15 mouse cellular contexts compared by ENCODE assay signal in genomic region chr10:68153344-68154045, GRCm38 (mm10).
DNase-seq lines count a peak whose midpoint lies in the region; ATAC-seq lines count a peak whose summit lies in the region.
"Had no signal": no experiment of that assay in that cellular context is flagged by ENCODE, and none has a peak within 500 bp of the region (broad histone marks: within the 10 kb centered on the region; RNA-seq: fewer than 3 reads in every experiment).

No protein-coding gene starts in this region.

- peak; percentile 44; the same call in 1 of the 2 replicates for ATAC-seq in midbrain, embryonic 11.5 days (ENCODE audit: low FRiP score)
- peak; percentile 38; the same call in 1 of the 2 replicates for ATAC-seq in neural tube, embryonic 14.5 days (ENCODE audit: low read depth)
- ATAC-seq: intestine, postnatal 0 days; liver, embryonic 12.5 days had no signal

- H3K4me1 ChIP-seq in midbrain, embryonic 11.5 days (ENCODE audit: control insufficient read depth, insufficient read depth, low read length) = peaks cover 8% of the 10 kb centered on the region
- peaks cover 21% of the 10 kb centered on the region for H3K4me1 ChIP-seq in midbrain, embryonic 10.5 days
- H3K4me1 ChIP-seq in hindbrain, embryonic 10.5 days (replicated peaks) = peaks cover 24% of the 10 kb centered on the region
- H3K4me1 ChIP-seq in neural tube, embryonic 14.5 days (ENCODE audit: control insufficient read depth, insufficient read depth, low read length) = peaks cover 10% of the 10 kb centered on the region; the same call in 1 of the 2 replicates

- H3K9me3 ChIP-seq in midbrain, embryonic 11.5 days (ENCODE audit: control insufficient read depth, low read length) = no peaks in the 10 kb centered on the region
- H3K9me3 ChIP-seq in midbrain, embryonic 10.5 days (replicated peaks) = 0 out of 2 replicates have a peak, but pooled peaks cover 4% of the 10 kb centered on the region
- H3K9me3 ChIP-seq in hindbrain, embryonic 10.5 days = peaks cover 7% of the 10 kb centered on the region; the same call in 1 of the 2 replicates
- H3K9me3 ChIP-seq in neural tube, embryonic 14.5 days (ENCODE audit: control insufficient read depth, low read length) = no peaks in the 10 kb centered on the region
- H3K9me3 ChIP-seq: heart, embryonic 12.5 days; liver, embryonic 12.5 days had no signal

- H3K36me3 ChIP-seq in midbrain, embryonic 11.5 days (ENCODE audit: control insufficient read depth, insufficient read depth, low read length) = no peaks in the 10 kb centered on the region
- H3K36me3 ChIP-seq in midbrain, embryonic 10.5 days = no peaks in the 10 kb centered on the region
- H3K36me3 ChIP-seq in hindbrain, embryonic 10.5 days = no peaks in the 10 kb centered on the region
- no peaks in the 10 kb centered on the region for H3K36me3 ChIP-seq in neural tube, embryonic 14.5 days (ENCODE audit: control insufficient read depth, insufficient read depth, low read length)

- no peak overlapping the region for H3K4me3 ChIP-seq in midbrain, embryonic 11.5 days (ENCODE audit: low read depth, low read length)
- H3K4me3 ChIP-seq in midbrain, embryonic 10.5 days = no peak overlapping the region
- H3K4me3 ChIP-seq in hindbrain, embryonic 10.5 days = no peak overlapping the region
- H3K4me3 ChIP-seq in neural tube, embryonic 14.5 days (ENCODE audit: low read depth, low read length) = no peak overlapping the region
- H3K4me3 ChIP-seq: embryonic facial prominence, embryonic 12.5 days; heart, embryonic 12.5 days; liver, embryonic 12.5 days had no signal

- 54% methylated on average over 11 of the region's 11 CpGs for WGBS in midbrain, embryonic 11.5 days
- 57% methylated on average over 11 of the region's 11 CpGs for WGBS in midbrain, embryonic 10.5 days
- 43% methylated on average over 11 of the region's 11 CpGs for WGBS in hindbrain, embryonic 10.5 days
- WGBS in neural tube, embryonic 14.5 days = 27% methylated on average over 11 of the region's 11 CpGs

- DNase-seq in midbrain, embryonic 11.5 days (ENCODE audit: low spot score, missing footprints) = no peak
- DNase-seq in midbrain, embryonic 10.5 days (ENCODE audit: low spot score) = no peak
- DNase-seq in hindbrain, embryonic 10.5 days (ENCODE audit: low spot score) = no peak
- DNase-seq in induced T-regulatory cell, adult 2 months (ENCODE audit: low read depth) = peak; percentile 42
- no peak for DNase-seq in right cerebral cortex, postnatal 14 days
- no peak for DNase-seq in ovary, adult 18-20 months (ENCODE audit: low spot score)
- no peak for DNase-seq in spleen, adult 12 weeks (ENCODE audit: low spot score)
- DNase-seq: adrenal gland, adult 8-10 months; cerebellum, adult 2 months; lung, embryonic 14.5 days had no signal

- H3K27ac ChIP-seq in midbrain, embryonic 11.5 days (ENCODE audit: low read depth, low read length) = no peak overlapping the region
- H3K27ac ChIP-seq in midbrain, embryonic 10.5 days (replicated peaks) = no peak overlapping the region
- peak overlapping the region; percentile 56; the same call in 1 of the 2 replicates for H3K27ac ChIP-seq in hindbrain, embryonic 10.5 days
- no peak overlapping the region for H3K27ac ChIP-seq in neural tube, embryonic 14.5 days (ENCODE audit: low read depth, low read length)
- H3K27ac ChIP-seq: embryonic facial prominence, embryonic 12.5 days; liver, embryonic 12.5 days had no signal

- no peaks in the 10 kb centered on the region for H3K27me3 ChIP-seq in midbrain, embryonic 11.5 days (ENCODE audit: control insufficient read depth, insufficient read depth, low read length)
- no peaks in the 10 kb centered on the region for H3K27me3 ChIP-seq in midbrain, embryonic 10.5 days (ENCODE audit: low read depth, poor library complexity, severe bottlenecking)
- no peaks in the 10 kb centered on the region for H3K27me3 ChIP-seq in hindbrain, embryonic 10.5 days (ENCODE audit: insufficient read depth, poor library complexity, severe bottlenecking)
- H3K27me3 ChIP-seq in neural tube, embryonic 14.5 days (ENCODE audit: control insufficient read depth, insufficient read depth, low read length) = no peaks in the 10 kb centered on the region
- H3K27me3 ChIP-seq: embryonic facial prominence, embryonic 12.5 days; heart, embryonic 12.5 days; liver, embryonic 12.5 days had no signal

- H3K4me2 ChIP-seq in midbrain, embryonic 11.5 days = no peak overlapping the region
- H3K4me2 ChIP-seq in neural tube, embryonic 14.5 days (ENCODE audit: low read depth, low read length) = no peak overlapping the region; the same call in 1 of the 2 replicates
- H3K4me2 ChIP-seq: embryonic facial prominence, embryonic 12.5 days; heart, embryonic 12.5 days; liver, embryonic 12.5 days; lung, embryonic 14.5 days had no signal

- H3K9ac ChIP-seq in midbrain, embryonic 11.5 days (ENCODE audit: low read length) = no peak overlapping the region
- H3K9ac ChIP-seq in neural tube, embryonic 14.5 days (replicated peaks; ENCODE audit: low read depth, low read length) = no peak overlapping the region
- H3K9ac ChIP-seq: embryonic facial prominence, embryonic 12.5 days; heart, embryonic 12.5 days; liver, embryonic 12.5 days; lung, embryonic 14.5 days had no signal
